Mouse (Mus musculus): ENCODE data around the gene Bicc1. TPM values are rescaled to one million over a fixed set of nuclear protein-coding genes. Genes with fewer than 3 reads are reported as not detected.

Bicc1 gene
- polyA plus RNA-seq, 1 experiment = 3.1 TPM

DNA sequence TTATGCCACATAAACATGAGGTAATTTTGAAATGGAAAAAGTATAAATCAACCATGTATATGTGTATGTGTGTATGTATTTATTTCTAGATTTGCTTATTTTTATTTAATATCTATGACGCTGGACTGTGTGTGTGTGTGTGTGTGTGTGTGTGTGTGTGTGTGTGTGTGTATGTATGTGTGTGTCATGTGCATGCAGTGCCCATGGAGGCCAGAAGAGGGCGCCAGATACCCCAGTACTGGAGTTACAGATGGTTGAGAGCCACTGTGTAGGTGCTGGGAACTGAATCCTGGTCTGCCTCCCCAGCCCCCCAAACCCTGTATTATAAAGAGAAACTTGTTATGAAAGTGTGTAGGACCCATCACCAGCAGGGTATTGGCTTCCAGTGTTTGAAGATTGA lies 20.6 kb upstream of the Bicc1 start:
- TF ChIP-seq CTCF (IDR thresholded peaks at IDR 0.05; ENCODE audit: extremely low read depth, insufficient read length, insufficient replicate concordance, low read depth, low read length) (no peak), POLR2A (IDR thresholded peaks at IDR 0.05; ENCODE audit: low read depth, low read length) (no peak)
- Histone ChIP-seq H3K27ac (ENCODE audit: insufficient read depth, low read depth, low read length) (no peak overlapping the region), H3K4me3 (ENCODE audit: low read depth, low read length) (no peak overlapping the region), H3K36me3 (ENCODE audit: control insufficient read depth, insufficient read depth, low read length) (no peaks in the 10 kb centered on the region), H3K4me1 (ENCODE audit: control insufficient read depth, insufficient read depth, insufficient read length, low read length) (no peaks in the 10 kb centered on the region), H3K27me3 (ENCODE audit: control insufficient read depth, insufficient read depth, low read length) (no peaks in the 10 kb centered on the region)
- 89% methylated on average over 2 of the region's 2 CpGs for WGBS

DNA sequence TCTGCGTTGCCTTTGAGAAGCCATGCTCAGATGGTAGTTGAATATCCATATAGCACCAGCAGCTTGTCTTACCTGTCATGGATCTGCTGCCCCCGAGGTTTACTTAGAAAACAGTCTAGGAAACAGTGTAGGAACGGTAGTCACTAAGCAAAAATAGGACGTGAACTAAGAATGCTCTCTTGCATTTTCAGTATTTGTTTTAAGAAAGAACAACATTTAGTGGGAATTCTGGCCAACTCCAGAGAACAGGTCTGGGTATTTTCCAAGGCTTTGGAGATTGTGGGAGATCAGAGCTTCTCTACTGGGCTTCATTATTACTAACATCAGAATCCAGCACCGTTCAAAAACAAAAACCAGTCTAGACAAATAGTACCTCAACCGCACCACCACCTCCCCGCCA lies 17.7 kb upstream of the Bicc1 start:
- TF ChIP-seq POLR2A (IDR thresholded peaks at IDR 0.05; ENCODE audit: low read depth, low read length) (no peak), CTCF (IDR thresholded peaks at IDR 0.05; ENCODE audit: extremely low read depth, insufficient read length, insufficient replicate concordance, low read depth, low read length) (no peak)
- no peaks in the 10 kb centered on the region for H3K27me3 ChIP-seq (ENCODE audit: control insufficient read depth, insufficient read depth, low read length)
- no peak overlapping the region for H3K4me3 ChIP-seq (ENCODE audit: low read depth, low read length)
- WGBS = 80% methylated on average over 7 of the region's 7 CpGs
- H3K36me3 ChIP-seq (ENCODE audit: control insufficient read depth, insufficient read depth, low read length) = no peaks in the 10 kb centered on the region
- no peaks in the 10 kb centered on the region for H3K4me1 ChIP-seq (ENCODE audit: control insufficient read depth, insufficient read depth, insufficient read length, low read length)
- no peak overlapping the region for H3K27ac ChIP-seq (ENCODE audit: insufficient read depth, low read depth, low read length)

- Histone ChIP-seq H3K4me1 (ENCODE audit: control insufficient read depth, insufficient read depth, insufficient read length, low read length) (no peaks in the 10 kb centered on the region), H3K4me3 (ENCODE audit: low read depth, low read length) (no peak overlapping the region), H3K36me3 (ENCODE audit: control insufficient read depth, insufficient read depth, low read length) (no peaks in the 10 kb centered on the region), H3K27me3 (ENCODE audit: control insufficient read depth, insufficient read depth, low read length) (no peaks in the 10 kb centered on the region), H3K27ac (ENCODE audit: insufficient read depth, low read depth, low read length) (no peak overlapping the region)
- TF ChIP-seq POLR2A (IDR thresholded peaks at IDR 0.05; ENCODE audit: low read depth, low read length) (no peak), CTCF (IDR thresholded peaks at IDR 0.05; ENCODE audit: extremely low read depth, insufficient read length, insufficient replicate concordance, low read depth, low read length) (no peak)
- 79% methylated on average over 8 of the region's 8 CpGs for WGBS
These were observed 16.8 kb upstream of the Bicc1 start for GRCm38 (mm10) chr10:71176341-71176740.

DNA sequence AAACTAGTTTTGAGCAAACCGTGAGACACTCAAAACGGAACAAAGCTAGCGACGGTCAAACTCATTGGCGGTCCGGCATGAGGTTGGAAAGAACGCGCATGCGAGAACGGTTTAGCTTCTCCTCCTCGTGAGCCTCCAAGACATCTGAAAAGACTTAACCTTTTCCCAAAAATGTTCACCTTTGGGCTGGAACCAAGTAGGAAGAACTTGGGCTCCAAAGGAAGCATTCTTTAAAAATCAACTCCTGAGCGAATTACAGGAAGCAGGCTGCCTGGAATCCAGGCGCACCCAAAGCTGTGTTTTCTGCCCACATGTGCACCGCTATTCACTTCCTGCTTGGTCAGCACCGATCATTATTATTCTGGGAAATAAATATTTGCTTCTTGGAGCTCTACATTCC lies 15.8 kb upstream of the Bicc1 start:
- 94% methylated on average over 15 of the region's 15 CpGs for WGBS
- Histone ChIP-seq H3K27me3 (ENCODE audit: control insufficient read depth, insufficient read depth, low read length) (no peaks in the 10 kb centered on the region), H3K36me3 (ENCODE audit: control insufficient read depth, insufficient read depth, low read length) (no peaks in the 10 kb centered on the region), H3K4me1 (ENCODE audit: control insufficient read depth, insufficient read depth, insufficient read length, low read length) (no peaks in the 10 kb centered on the region), H3K4me3 (ENCODE audit: low read depth, low read length) (no peak overlapping the region), H3K27ac (ENCODE audit: insufficient read depth, low read depth, low read length) (no peak overlapping the region)
- TF ChIP-seq POLR2A (IDR thresholded peaks at IDR 0.05; ENCODE audit: low read depth, low read length) = no peak
- no peak for TF ChIP-seq CTCF (IDR thresholded peaks at IDR 0.05; ENCODE audit: extremely low read depth, insufficient read length, insufficient replicate concordance, low read depth, low read length)

GRCm38 (mm10) chr10:71171414-71171813 lies 11.9 kb upstream of the Bicc1 start:
- Histone ChIP-seq H3K4me1 (ENCODE audit: control insufficient read depth, insufficient read depth, insufficient read length, low read length) (no peaks in the 10 kb centered on the region), H3K36me3 (ENCODE audit: control insufficient read depth, insufficient read depth, low read length) (no peaks in the 10 kb centered on the region), H3K4me3 (ENCODE audit: low read depth, low read length) (no peak overlapping the region), H3K27me3 (ENCODE audit: control insufficient read depth, insufficient read depth, low read length) (no peaks in the 10 kb centered on the region), H3K27ac (ENCODE audit: insufficient read depth, low read depth, low read length) (no peak overlapping the region)
- 97% methylated on average over 1 of the region's 1 CpGs for WGBS
- TF ChIP-seq CTCF (IDR thresholded peaks at IDR 0.05; ENCODE audit: extremely low read depth, insufficient read length, insufficient replicate concordance, low read depth, low read length) (no peak), POLR2A (IDR thresholded peaks at IDR 0.05; ENCODE audit: low read depth, low read length) (no peak)

DNA sequence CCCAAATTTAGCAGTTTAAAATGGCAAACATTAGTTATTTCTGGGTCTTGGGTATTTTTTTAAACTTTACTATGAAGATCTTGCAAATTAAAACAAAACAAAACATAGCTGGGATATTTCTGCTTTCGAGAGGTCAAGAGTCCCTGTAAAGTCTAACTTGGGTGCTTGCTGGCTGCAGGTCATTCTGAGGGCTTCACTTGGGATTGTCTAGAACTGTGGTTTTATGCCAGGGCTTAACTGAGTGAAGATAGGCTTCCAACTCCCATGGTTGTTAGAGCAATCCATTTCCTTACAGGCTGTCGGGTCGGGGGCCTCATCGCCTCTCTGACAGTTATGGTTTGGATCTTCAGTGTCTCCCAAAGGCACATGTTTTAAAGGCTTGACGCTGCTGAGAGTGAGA lies 11.3 kb upstream of the Bicc1 start:
- no peak overlapping the region for H3K4me3 ChIP-seq (ENCODE audit: low read depth, low read length)
- H3K27me3 ChIP-seq (ENCODE audit: control insufficient read depth, insufficient read depth, low read length) = no peaks in the 10 kb centered on the region
- WGBS = 86% methylated on average over 5 of the region's 5 CpGs
- no peak overlapping the region for H3K27ac ChIP-seq (ENCODE audit: insufficient read depth, low read depth, low read length)
- no peak for TF ChIP-seq POLR2A (IDR thresholded peaks at IDR 0.05; ENCODE audit: low read depth, low read length)
- no peak for TF ChIP-seq CTCF (IDR thresholded peaks at IDR 0.05; ENCODE audit: extremely low read depth, insufficient read length, insufficient replicate concordance, low read depth, low read length)
- H3K4me1 ChIP-seq (ENCODE audit: control insufficient read depth, insufficient read depth, insufficient read length, low read length) = no peaks in the 10 kb centered on the region
- no peaks in the 10 kb centered on the region for H3K36me3 ChIP-seq (ENCODE audit: control insufficient read depth, insufficient read depth, low read length)

- Histone ChIP-seq H3K4me3 (ENCODE audit: low read depth, low read length) (no peak overlapping the region), H3K27ac (ENCODE audit: insufficient read depth, low read depth, low read length) (no peak overlapping the region), H3K27me3 (ENCODE audit: control insufficient read depth, insufficient read depth, low read length) (no peaks in the 10 kb centered on the region), H3K36me3 (ENCODE audit: control insufficient read depth, insufficient read depth, low read length) (no peaks in the 10 kb centered on the region), H3K4me1 (ENCODE audit: control insufficient read depth, insufficient read depth, insufficient read length, low read length) (no peaks in the 10 kb centered on the region)
- TF ChIP-seq CTCF (IDR thresholded peaks at IDR 0.05; ENCODE audit: extremely low read depth, insufficient read length, insufficient replicate concordance, low read depth, low read length) = no peak
- no peak for TF ChIP-seq POLR2A (IDR thresholded peaks at IDR 0.05; ENCODE audit: low read depth, low read length)
- 68% methylated on average over 10 of the region's 10 CpGs for WGBS
These were observed 10.3 kb upstream of the Bicc1 start for GRCm38 (mm10) chr10:71169811-71170210.

GRCm38 (mm10) chr10:71169171-71169570 lies 9.7 kb upstream of the Bicc1 start:
- H3K36me3 ChIP-seq (ENCODE audit: control insufficient read depth, insufficient read depth, low read length) = no peaks in the 10 kb centered on the region
- WGBS = 60% methylated on average over 4 of the region's 4 CpGs
- no peaks in the 10 kb centered on the region for H3K4me1 ChIP-seq (ENCODE audit: control insufficient read depth, insufficient read depth, insufficient read length, low read length)
- H3K27ac ChIP-seq (ENCODE audit: insufficient read depth, low read depth, low read length) = no peak overlapping the region
- no peaks in the 10 kb centered on the region for H3K27me3 ChIP-seq (ENCODE audit: control insufficient read depth, insufficient read depth, low read length)
- TF ChIP-seq POLR2A (IDR thresholded peaks at IDR 0.05; ENCODE audit: low read depth, low read length) (no peak), CTCF (IDR thresholded peaks at IDR 0.05; ENCODE audit: extremely low read depth, insufficient read length, insufficient replicate concordance, low read depth, low read length) (no peak)
- H3K4me3 ChIP-seq (ENCODE audit: low read depth, low read length) = no peak overlapping the region
